Mouse (Mus musculus) lung, embryonic 16.5 days (tissue): ENCODE results near the gene Anapc7. TPM values are rescaled to one million over a fixed set of nuclear protein-coding genes. Genes with fewer than 3 reads are reported as not detected.

Experiments used
- ATAC-seq: fragments of 200-750 bp; cut with Nextera tagmentation; 2 replicates; pipeline ENCODE4 v1.8.0; 2017; ENCODE audit warnings: low read depth, mild to moderate bottlenecking, moderate library complexity
- H3K27ac ChIP-seq: fragments of 300-500 bp; sonication (generic); 2 replicates; pipeline ENCODE4 v1.5.1; 2014; ENCODE audit warnings: mild to moderate bottlenecking, control low read depth, low read length
- H3K27me3 ChIP-seq: fragments of 300-500 bp; sonication (generic); 2 replicates; pipeline ENCODE4 v1.6.1; 2014; ENCODE audit warnings: low read depth, low read length, mixed read lengths; ENCODE audit not compliant: control insufficient read depth, insufficient read depth
- H3K36me3 ChIP-seq: fragments of 300-500 bp; sonication (generic); 2 replicates; pipeline ENCODE4 v1.6.1; 2014; ENCODE audit warnings: low read length; ENCODE audit not compliant: control insufficient read depth, insufficient read depth
- H3K4me1 ChIP-seq: fragments of 300-500 bp; sonication (generic); replicated peaks from 2 replicates; pipeline ENCODE4 v1.6.1; 2014; ENCODE audit warnings: low read length, mixed read lengths; ENCODE audit not compliant: control insufficient read depth, insufficient read depth
- H3K4me2 ChIP-seq: fragments of 300-500 bp; sonication (generic); 2 replicates; pipeline ENCODE4 v1.6.1; 2014; ENCODE audit warnings: low read depth, low read length, control low read depth
- H3K4me3 ChIP-seq: fragments of 300-500 bp; sonication (generic); 2 replicates; pipeline ENCODE4 v1.5.1; 2014; ENCODE audit warnings: mild to moderate bottlenecking, low read length, control low read depth
- H3K9ac ChIP-seq: fragments of 300-500 bp; sonication (generic); 2 replicates; pipeline ENCODE4 v1.6.1; 2014; ENCODE audit warnings: low read length, control low read depth
- H3K9me3 ChIP-seq: fragments of 300-500 bp; sonication (generic); 2 replicates; pipeline ENCODE4 v1.6.1; 2016; ENCODE audit warnings: low read length; ENCODE audit not compliant: control insufficient read depth
- WGBS: fragments of 180-500 bp; shearing (Covaris S2); extraction: QIAGEN DNeasy Blood & Tissue Kit; methylation state at CpG from one replicate; pipeline ENCODE4 v1.1.7; 2014; 5-methylcytosine and 5-hydroxymethylcytosine counted together
- polyA plus RNA-seq: library from polyadenylated mRNA; unstranded; fragments of >200 nt; fragmentation: Nextera tagmentation; extraction: Ambion mirVana; gene quantifications from 2 replicates; pipeline ENCODE4 v1.2.1, GENCODE M21; 2015

Gene Anapc7
- polyA plus RNA-seq, 1 experiment from 2014 or later: 44.0 TPM

DNA sequence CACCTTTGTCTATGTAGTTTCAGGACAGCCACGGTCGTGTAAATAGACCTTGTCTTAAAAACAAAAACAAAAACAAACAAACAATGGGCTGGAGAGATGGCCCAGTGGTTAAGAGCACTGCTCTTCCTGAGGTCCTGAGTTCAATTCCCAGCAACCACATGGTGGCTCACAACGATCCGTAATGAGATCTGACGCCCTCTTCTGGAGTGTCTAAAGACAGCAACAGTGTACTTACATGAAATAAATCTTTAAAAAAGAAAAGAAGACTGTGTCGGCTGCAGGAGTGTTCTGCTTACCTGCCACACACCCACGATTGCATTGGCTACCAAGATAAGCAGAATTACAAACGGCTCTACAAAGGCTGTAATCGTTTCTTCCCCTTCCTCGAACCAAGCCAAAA is 69.9 kb downstream of the Anapc7 start:
- H3K36me3 ChIP-seq: peaks cover 37% of the 10 kb centered on the region
- no peak for ATAC-seq
- no peak overlapping the region for H3K4me3 ChIP-seq
- no peak overlapping the region for H3K9ac ChIP-seq
- 78% methylated on average over 10 of the region's 10 CpGs for WGBS
- H3K9me3 ChIP-seq: no peaks in the 10 kb centered on the region
- no peak overlapping the region for H3K4me2 ChIP-seq
- peaks cover 3% of the 10 kb centered on the region; the same call in 1 of the 2 replicates for H3K4me1 ChIP-seq
- no peak overlapping the region for H3K27ac ChIP-seq
- no peaks in the 10 kb centered on the region for H3K27me3 ChIP-seq

DNA sequence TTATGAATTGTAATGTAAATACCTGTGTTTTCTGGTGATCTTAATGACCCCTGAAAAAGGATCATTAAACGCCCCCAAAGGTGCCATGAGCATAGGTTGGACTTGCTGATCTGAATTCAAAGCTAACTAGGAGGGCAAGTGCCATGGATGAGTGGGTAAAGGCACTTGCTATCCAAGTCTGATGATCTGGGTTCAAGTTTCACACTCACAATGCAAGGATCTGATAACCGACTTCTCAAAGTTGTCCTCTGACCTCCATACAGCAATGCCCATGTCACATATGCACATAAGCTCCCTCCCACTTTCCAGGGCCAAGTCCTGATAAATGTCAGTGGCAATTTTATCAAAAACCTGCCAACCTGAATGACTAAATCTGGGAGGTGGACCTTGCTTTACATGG is 71.5 kb downstream of the Anapc7 start:
- Histone ChIP-seq H3K4me2 (no peak overlapping the region), H3K27ac (no peak overlapping the region), H3K27me3 (no peaks in the 10 kb centered on the region), H3K9ac (no peak overlapping the region), H3K9me3 (no peaks in the 10 kb centered on the region), H3K36me3 (peaks cover 36% of the 10 kb centered on the region), H3K4me3 (no peak overlapping the region), H3K4me1 (peaks cover 8% of the 10 kb centered on the region)
- ATAC-seq: no peak
- WGBS: 74% methylated on average over 2 of the region's 2 CpGs

GRCm38 (mm10) chr5:122494449-122494848 is 73.0 kb downstream of the Anapc7 start:
- no peak overlapping the region for H3K9ac ChIP-seq
- H3K36me3 ChIP-seq: peaks cover 31% of the 10 kb centered on the region
- WGBS: 56% methylated on average over 1 of the region's 1 CpGs
- no peaks in the 10 kb centered on the region for H3K27me3 ChIP-seq
- no peak overlapping the region for H3K4me2 ChIP-seq
- no peak overlapping the region for H3K4me3 ChIP-seq
- no peak for ATAC-seq
- H3K9me3 ChIP-seq: no peaks in the 10 kb centered on the region
- no peak overlapping the region for H3K27ac ChIP-seq
- H3K4me1 ChIP-seq: peaks cover 11% of the 10 kb centered on the region

Other genes starting within 250 kb of the Anapc7 start
- 4.4 and 5.0 TPM in 2 replicates for gene Hvcn1, start 214.9 kb upstream of the Anapc7 start, polyA plus RNA-seq
- gene Tctn1, start 157.2 kb upstream of the Anapc7 start, polyA plus RNA-seq: 6.5 and 7.4 TPM in 2 replicates
- gene Pptc7, start 137.3 kb upstream of the Anapc7 start, polyA plus RNA-seq: 8.6 and 8.9 TPM in 2 replicates
- 10.2 and 11.4 TPM in 2 replicates for gene Rad9b, start 67.5 kb upstream of the Anapc7 start, polyA plus RNA-seq
- 210 and 225 TPM in 2 replicates for gene Vps29, start 67.3 kb upstream of the Anapc7 start, polyA plus RNA-seq
- 76.2 and 76.8 TPM in 2 replicates for gene Gpn3, start 49.8 kb upstream of the Anapc7 start, polyA plus RNA-seq
- 65.2 and 66.5 TPM in 2 replicates for gene Fam216a, start 49.3 kb upstream of the Anapc7 start, polyA plus RNA-seq
- 158 and 162 TPM in 2 replicates for gene Arpc3, start 29.8 kb upstream of the Anapc7 start, polyA plus RNA-seq
- gene Atp2a2, start 80.5 kb downstream of the Anapc7 start, polyA plus RNA-seq: 28.8 TPM in 2 replicates
- gene Ift81, start 192.8 kb downstream of the Anapc7 start, polyA plus RNA-seq: 41.3 and 46.0 TPM in 2 replicates
- 4.2 TPM in 2 replicates for gene P2rx7, start 222.2 kb downstream of the Anapc7 start, polyA plus RNA-seq